Mouse (Mus musculus): ENCODE data around the gene Abl1. TPM values are rescaled to one million over a fixed set of nuclear protein-coding genes. Genes with fewer than 3 reads are reported as not detected.

The Abl1 gene
- polyA plus RNA-seq, 1 experiment from 2014 or later: 28.9 TPM

GRCm38 (mm10) chr2:31846692-31847660, 158.8 kb downstream of the Abl1 start:
- H3K9me3 ChIP-seq (ENCODE audit: control insufficient read depth, low read length): no peaks in the 10 kb centered on the region
- H3K4me1 ChIP-seq (ENCODE audit: control insufficient read depth in 2 of 2, insufficient read depth in 2 of 2, low read length in 2 of 2): peaks cover 0 to 14% of the 10 kb centered on the region in 2 experiments; a peak in 3 of 4 replicates
- H3K27ac ChIP-seq (replicated peaks in 1 of 2; ENCODE audit: control insufficient read depth in 1 of 2, insufficient read depth in 1 of 2, low read depth in 2 of 2, low read length in 2 of 2): no peak overlapping the region
- peak overlapping the region; percentile 98 for H3K4me2 ChIP-seq (ENCODE audit: low read length)
- H3K4me3 ChIP-seq (ENCODE audit: control insufficient read depth in 1 of 2, insufficient read depth in 1 of 2, low read depth in 1 of 2, low read length in 2 of 2): peak overlapping the region; percentile 51 to 60; a peak in 3 of 4 replicates
- WGBS: 4% methylated on average over 35 of the region's 35 CpGs
- peak overlapping the region; percentile 57 for H3K9ac ChIP-seq (ENCODE audit: low read length)
- no peaks in the 10 kb centered on the region for H3K36me3 ChIP-seq (ENCODE audit: control insufficient read depth, insufficient read depth, low read length)
- peaks cover 53% of the 10 kb centered on the region for H3K27me3 ChIP-seq (ENCODE audit: control insufficient read depth, insufficient read depth, low read length)
- ATAC-seq (ENCODE audit: insufficient number of reproducible peaks, insufficient read depth, low FRiP score, low read depth): no peak

GRCm38 (mm10) chr2:31847908-31848307, 159.7 kb downstream of the Abl1 start:
- H3K4me3 ChIP-seq (ENCODE audit: control insufficient read depth in 1 of 2, insufficient read depth in 1 of 2, low read depth in 1 of 2, low read length in 2 of 2): no peak overlapping the region
- H3K36me3 ChIP-seq (ENCODE audit: control insufficient read depth, insufficient read depth, low read length): no peaks in the 10 kb centered on the region
- WGBS: 11% methylated on average over 6 of the region's 6 CpGs
- no peak overlapping the region for H3K27ac ChIP-seq (replicated peaks in 1 of 2; ENCODE audit: control insufficient read depth in 1 of 2, insufficient read depth in 1 of 2, low read depth in 2 of 2, low read length in 2 of 2)
- no peak overlapping the region for H3K9ac ChIP-seq (ENCODE audit: low read length)
- no peaks in the 10 kb centered on the region for H3K9me3 ChIP-seq (ENCODE audit: control insufficient read depth, low read length)
- peaks cover 0 to 14% of the 10 kb centered on the region in 2 experiments; a peak in 3 of 4 replicates for H3K4me1 ChIP-seq (ENCODE audit: control insufficient read depth in 2 of 2, insufficient read depth in 2 of 2, low read length in 2 of 2)
- H3K27me3 ChIP-seq (ENCODE audit: control insufficient read depth, insufficient read depth, low read length): peaks cover 51% of the 10 kb centered on the region
- no peak overlapping the region for H3K4me2 ChIP-seq (ENCODE audit: low read length)
- ATAC-seq (ENCODE audit: insufficient number of reproducible peaks, insufficient read depth, low FRiP score, low read depth): no peak

GRCm38 (mm10) chr2:31850141-31850540, 162.0 kb downstream of the Abl1 start:
- H3K9ac ChIP-seq (ENCODE audit: low read length): no peak overlapping the region
- no peak overlapping the region for H3K27ac ChIP-seq (replicated peaks in 1 of 2; ENCODE audit: control insufficient read depth in 1 of 2, insufficient read depth in 1 of 2, low read depth in 2 of 2, low read length in 2 of 2)
- no peak overlapping the region for H3K4me2 ChIP-seq (ENCODE audit: low read length)
- peaks cover 35% of the 10 kb centered on the region for H3K27me3 ChIP-seq (ENCODE audit: control insufficient read depth, insufficient read depth, low read length)
- 62% methylated on average over 12 of the region's 12 CpGs for WGBS
- no peak overlapping the region for H3K4me3 ChIP-seq (ENCODE audit: control insufficient read depth in 1 of 2, insufficient read depth in 1 of 2, low read depth in 1 of 2, low read length in 2 of 2)
- peaks cover 0 to 14% of the 10 kb centered on the region in 2 experiments; a peak in 3 of 4 replicates for H3K4me1 ChIP-seq (ENCODE audit: control insufficient read depth in 2 of 2, insufficient read depth in 2 of 2, low read length in 2 of 2)
- H3K9me3 ChIP-seq (ENCODE audit: control insufficient read depth, low read length): no peaks in the 10 kb centered on the region
- H3K36me3 ChIP-seq (ENCODE audit: control insufficient read depth, insufficient read depth, low read length): no peaks in the 10 kb centered on the region
- no peak for ATAC-seq (ENCODE audit: insufficient number of reproducible peaks, insufficient read depth, low FRiP score, low read depth)

Other genes with a start within 250 kb of the Abl1 start
- gene Ass1, start 218.2 kb upstream of the Abl1 start, polyA plus RNA-seq (2014; fragmentation: Nextera tagmentation; extraction: Ambion mirVana): 8.5 and 10.0 TPM in 2 replicates
- 44.5 and 46.1 TPM in 2 replicates for gene Fubp3, start 115.7 kb upstream of the Abl1 start, polyA plus RNA-seq (2014; fragmentation: Nextera tagmentation; extraction: Ambion mirVana)
- not detected in 2 replicates for gene Prdm12, start 48.3 kb upstream of the Abl1 start, polyA plus RNA-seq (2014; fragmentation: Nextera tagmentation; extraction: Ambion mirVana)
- 30.7 and 32.9 TPM in 2 replicates for gene Exosc2, start 17.7 kb upstream of the Abl1 start, polyA plus RNA-seq (2014; fragmentation: Nextera tagmentation; extraction: Ambion mirVana)
- 0.08 TPM in 1 of 2 replicates, not detected in the other for gene Qrfp, start 122.2 kb downstream of the Abl1 start, polyA plus RNA-seq (2014; fragmentation: Nextera tagmentation; extraction: Ambion mirVana)
- 0.04 TPM in 1 of 2 replicates, not detected in the other for gene Fibcd1, start 157.6 kb downstream of the Abl1 start, polyA plus RNA-seq (2014; fragmentation: Nextera tagmentation; extraction: Ambion mirVana)
- gene Lamc3, start 198.9 kb downstream of the Abl1 start, polyA plus RNA-seq (2014; fragmentation: Nextera tagmentation; extraction: Ambion mirVana): 0.19 and 0.24 TPM in 2 replicates

Data from heart, embryonic 14.5 days (tissue).